Mouse (Mus musculus) ovary, postnatal 14 days (tissue): ENCODE data around the gene Dcpp1.

Experiments used
- DNase-seq: peaks from one replicate; pipeline ENCODE4 v3.0.0; 2022; ENCODE audit warnings: low spot score

The Dcpp1 gene

DNA sequence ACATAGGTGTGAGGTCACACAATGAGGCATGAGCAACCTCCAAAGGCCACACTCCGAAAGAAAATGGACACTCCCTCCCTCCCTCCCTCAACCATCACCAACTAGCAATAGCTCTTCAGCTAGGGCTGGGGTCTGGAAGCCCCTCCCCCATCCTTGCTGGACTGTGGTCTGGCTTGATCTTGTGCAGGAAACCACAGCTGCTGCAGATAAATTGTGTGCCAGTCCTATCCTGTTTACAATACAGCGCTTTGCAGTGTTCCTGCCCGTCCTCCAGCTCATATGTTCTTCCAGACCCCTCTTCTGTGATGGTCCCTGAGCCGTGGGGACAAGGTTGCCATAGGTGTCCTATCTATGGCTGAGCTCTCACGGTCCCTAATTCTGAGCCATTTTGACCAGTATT is 50.5 kb downstream of the Dcpp1 start:
- no peak for DNase-seq
